Mouse (Mus musculus): ENCODE results near the gene Bicdl2.

The Bicdl2 gene
- long read RNA-seq, experiment 1: 0 reads
- long read RNA-seq, experiment 2: 0 reads

GRCm38 (mm10) chr17:23660117-23660875 lies at the start of gene Bicdl2:
Gene Bicdl2 (plus strand): TSS chr17:23660506.
- intact Hi-C loops (cut with DNase I): loop anchor here (5.0 kb wide), 1 partner anchor 42 kb away; no protein-coding TSS in a partner anchor

GRCm38 (mm10) chr17:23617087-23617486 lies 43.2 kb upstream of the Bicdl2 start:
- intact Hi-C loops (cut with DNase I): no loop called here

- intact Hi-C loops (cut with DNase I): no loop called here
These were observed 40.0 kb upstream of the Bicdl2 start for GRCm38 (mm10) chr17:23620351-23620750.

GRCm38 (mm10) chr17:23627813-23628212 lies 32.5 kb upstream of the Bicdl2 start:
- intact Hi-C loops (cut with DNase I): no loop called here

- intact Hi-C loops (cut with DNase I): no loop called here
These were observed 29.9 kb upstream of the Bicdl2 start for GRCm38 (mm10) chr17:23630195-23631020.

- intact Hi-C loops (cut with DNase I): no loop called here
These were observed 29.1 kb upstream of the Bicdl2 start for GRCm38 (mm10) chr17:23631241-23631640.

GRCm38 (mm10) chr17:23644613-23645495 lies 15.5 kb upstream of the Bicdl2 start, which contains the start of gene Mmp25:
Gene Mmp25 (minus strand): TSS chr17:23645277.
- intact Hi-C loops (cut with DNase I): no loop called here

- intact Hi-C loops (cut with DNase I): no loop called here
These were observed 14.4 kb upstream of the Bicdl2 start for GRCm38 (mm10) chr17:23645894-23646293.

- intact Hi-C loops (cut with DNase I): no loop called here
These were observed 8.9 kb upstream of the Bicdl2 start for GRCm38 (mm10) chr17:23651363-23651762.

GRCm38 (mm10) chr17:23653324-23653723 lies 7.0 kb upstream of the Bicdl2 start:
- intact Hi-C loops (cut with DNase I): no loop called here

- intact Hi-C loops (cut with DNase I): no loop called here
These were observed 6.3 kb upstream of the Bicdl2 start for GRCm38 (mm10) chr17:23654001-23654400.

GRCm38 (mm10) chr17:23654410-23654809 lies 5.9 kb upstream of the Bicdl2 start:
- intact Hi-C loops (cut with DNase I): no loop called here

GRCm38 (mm10) chr17:23658450-23658849 lies 1.9 kb upstream of the Bicdl2 start:
- intact Hi-C loops (cut with DNase I): no loop called here

- intact Hi-C loops (cut with DNase I): loop anchor here (5.0 kb wide), 1 partner anchor 41 kb away; no protein-coding TSS in a partner anchor
These were observed 532 bp downstream of the Bicdl2 start for GRCm38 (mm10) chr17:23660876-23661200.

GRCm38 (mm10) chr17:23661526-23661925 lies 1.2 kb downstream of the Bicdl2 start:
- intact Hi-C loops (cut with DNase I): loop anchor here (5.0 kb wide), 1 partner anchor 41 kb away; no protein-coding TSS in a partner anchor

GRCm38 (mm10) chr17:23664556-23665021 lies 4.3 kb downstream of the Bicdl2 start:
- intact Hi-C loops (cut with DNase I): loop anchor here (5.0 kb wide), 1 partner anchor 38 kb away; no protein-coding TSS in a partner anchor

- intact Hi-C loops (cut with DNase I): no loop called here
These were observed 5.2 kb downstream of the Bicdl2 start for GRCm38 (mm10) chr17:23665511-23665910.

- intact Hi-C loops (cut with DNase I): no loop called here
These were observed 10.3 kb downstream of the Bicdl2 start for GRCm38 (mm10) chr17:23670516-23671074.

- intact Hi-C loops (cut with DNase I): no loop called here
These were observed 11.2 kb downstream of the Bicdl2 start for GRCm38 (mm10) chr17:23671519-23671918.

- intact Hi-C loops (cut with DNase I): no loop called here
These were observed 12.5 kb downstream of the Bicdl2 start for GRCm38 (mm10) chr17:23672761-23673160.

Data from adrenal gland (tissue).